Mouse (Mus musculus) testis, adult 2 months (tissue): ENCODE results near the gene Itga10.

Source experiments
- CTCF ChIP-seq: fragments of 200-500 bp; IDR thresholded peaks from 2 replicates; pipeline ENCODE4 v1.5.1; 2012; ENCODE audit warnings: low read depth, mild to moderate bottlenecking, inconsistent platforms, low read length, moderate library complexity; ENCODE audit not compliant: control insufficient read depth, insufficient read depth, insufficient replicate concordance
- POLR2A ChIP-seq: fragments of 200-500 bp; IDR thresholded peaks from 2 replicates; pipeline ENCODE4 v1.6.1; 2012; ENCODE audit warnings: low read depth, mild to moderate bottlenecking, inconsistent platforms, low read length, moderate library complexity; ENCODE audit not compliant: control insufficient read depth

GRCm38 (mm10) chr3:96629729-96630600 lies 15.4 kb upstream of the Itga10 start, which contains the start of gene Rbm8a:
- no peak for TF ChIP-seq CTCF
- TF ChIP-seq POLR2A: peak; percentile 86
